Mouse (Mus musculus): ENCODE data around the gene Cacna1s.

The Cacna1s gene

DNA sequence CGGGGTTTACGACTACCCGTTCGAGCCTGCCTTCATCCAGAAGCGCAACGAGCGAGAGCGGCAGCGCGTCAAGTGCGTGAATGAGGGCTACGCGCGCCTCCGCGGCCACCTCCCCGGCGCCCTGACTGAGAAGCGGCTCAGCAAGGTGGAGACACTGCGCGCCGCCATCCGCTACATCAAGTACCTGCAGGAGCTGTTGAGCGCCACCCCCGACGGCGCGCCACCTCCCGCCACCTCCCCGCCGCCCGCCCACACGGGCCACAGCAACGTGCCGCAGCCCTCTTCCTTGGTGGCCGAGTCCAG is 1.6 kb upstream of the Cacna1s start:
- DNase-seq (ENCODE audit: low read depth, low spot score) = no peak

DNA sequence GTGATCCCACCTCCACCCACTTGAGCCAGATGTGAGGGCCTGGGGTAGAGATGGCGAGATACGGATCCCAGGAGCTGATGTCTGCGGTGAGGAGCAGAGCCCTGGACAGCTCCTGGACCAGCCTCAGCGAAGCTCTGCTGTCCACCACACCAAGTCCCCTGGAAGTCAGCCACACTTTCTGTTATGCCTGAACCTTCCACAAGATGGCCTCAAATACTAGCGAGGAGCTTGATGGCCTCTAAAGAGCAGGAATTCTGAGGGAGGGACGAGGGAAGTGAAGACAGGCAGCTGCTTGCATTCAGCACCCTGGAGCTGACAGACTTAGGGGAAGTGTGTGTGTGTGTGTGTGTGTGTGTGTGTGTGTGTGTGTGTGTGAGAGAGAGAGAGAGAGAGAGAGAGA is 1.1 kb upstream of the Cacna1s start:
- DNase-seq (ENCODE audit: low read depth, low spot score) = peak; percentile 86

DNA sequence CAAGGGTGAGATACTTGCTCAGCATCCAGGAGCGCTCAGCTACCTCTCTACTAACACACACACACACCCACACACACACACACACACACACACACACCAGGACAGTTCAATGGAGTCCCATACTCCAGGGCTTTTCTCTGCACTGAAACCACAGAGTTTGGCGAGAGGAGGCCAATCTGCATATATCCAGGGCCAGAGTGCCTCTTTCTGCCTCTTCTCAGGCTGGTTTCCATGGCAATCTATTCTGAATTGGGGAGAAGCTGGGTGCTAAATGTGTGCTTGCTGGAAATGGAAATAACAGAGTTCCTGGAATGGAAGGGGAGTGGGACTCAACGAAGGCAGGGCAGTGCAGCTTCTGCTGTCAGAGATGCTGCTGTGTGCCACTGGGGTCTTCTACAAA is 3.2 kb downstream of the Cacna1s start:
- DNase-seq (ENCODE audit: low read depth, low spot score) = no peak

DNA sequence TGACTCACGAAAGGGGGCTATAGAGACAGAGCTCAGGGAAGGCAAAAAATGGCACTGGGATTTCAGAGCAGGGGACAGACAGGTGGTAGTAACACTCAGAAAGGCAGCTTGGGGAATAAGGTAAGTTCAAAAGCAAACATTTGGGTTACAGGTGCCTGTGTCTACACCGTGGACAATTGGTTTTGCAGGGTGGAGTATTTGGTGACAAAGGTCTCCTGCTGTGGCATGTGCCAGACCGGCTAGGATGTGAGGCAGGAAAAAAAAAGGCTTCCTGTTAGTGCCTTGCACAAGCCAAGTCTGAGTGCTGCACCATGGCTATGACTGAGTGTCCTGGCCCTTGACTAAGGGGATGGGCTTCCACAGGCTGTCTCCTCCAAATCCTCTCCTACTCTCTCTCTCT is 6.0 kb downstream of the Cacna1s start:
- DNase-seq (ENCODE audit: low read depth, low spot score) = no peak

DNA sequence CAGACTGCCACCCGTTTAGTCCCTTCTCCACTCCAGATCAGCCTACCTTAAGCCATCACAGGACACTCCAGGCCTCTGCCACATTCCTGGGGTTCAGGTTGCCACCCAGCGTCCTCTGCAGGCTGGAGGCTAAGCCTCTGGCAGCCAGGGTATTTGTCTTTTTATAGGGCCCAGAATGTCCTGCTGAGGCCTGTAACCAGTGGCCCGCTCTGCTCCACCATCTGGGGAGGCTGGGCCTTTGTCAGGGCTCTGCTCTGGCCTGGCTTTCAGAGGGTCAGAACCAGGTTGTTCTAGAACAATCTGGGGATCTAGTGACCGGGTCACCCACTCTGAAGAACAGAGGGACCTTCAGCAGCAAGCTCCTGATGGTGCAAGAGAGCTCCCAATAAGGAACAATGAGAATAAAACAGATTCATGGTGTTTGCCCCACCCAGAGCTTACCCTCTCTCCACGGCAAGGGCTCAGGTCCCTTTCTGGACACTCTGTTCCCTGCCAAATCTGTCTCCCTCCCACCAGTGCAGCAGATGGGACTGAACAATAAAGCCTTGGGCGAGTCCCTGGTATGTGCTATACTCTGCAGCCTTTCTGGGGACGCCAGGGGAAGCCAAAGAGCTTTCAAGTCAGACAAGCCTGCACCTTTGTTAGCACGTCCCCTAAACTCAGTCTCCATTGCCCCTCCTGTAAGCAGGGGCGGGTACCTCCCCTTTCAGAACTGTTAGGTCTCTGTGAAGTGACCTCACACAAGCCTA is 8.7 kb downstream of the Cacna1s start:
- DNase-seq (ENCODE audit: low read depth, low spot score) = peak; percentile 82

DNA sequence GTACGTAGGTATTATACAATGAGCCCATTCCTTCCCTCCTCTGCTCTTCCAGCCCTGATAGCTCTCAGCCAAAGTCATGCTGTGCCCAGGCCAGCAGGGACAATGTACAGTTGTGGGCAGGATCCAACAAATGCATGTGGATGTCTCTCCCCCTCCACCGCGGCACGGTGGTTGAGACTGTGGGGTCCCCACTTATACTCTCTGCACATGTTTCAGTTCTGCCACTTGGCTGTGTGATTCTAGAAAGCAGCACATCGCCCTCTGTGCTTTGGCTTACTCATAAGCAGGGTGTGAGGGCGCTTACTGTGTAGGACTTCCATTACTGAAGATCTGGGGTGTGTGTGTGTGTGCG is 9.2 kb downstream of the Cacna1s start:
- no peak for DNase-seq (ENCODE audit: low read depth, low spot score)

DNA sequence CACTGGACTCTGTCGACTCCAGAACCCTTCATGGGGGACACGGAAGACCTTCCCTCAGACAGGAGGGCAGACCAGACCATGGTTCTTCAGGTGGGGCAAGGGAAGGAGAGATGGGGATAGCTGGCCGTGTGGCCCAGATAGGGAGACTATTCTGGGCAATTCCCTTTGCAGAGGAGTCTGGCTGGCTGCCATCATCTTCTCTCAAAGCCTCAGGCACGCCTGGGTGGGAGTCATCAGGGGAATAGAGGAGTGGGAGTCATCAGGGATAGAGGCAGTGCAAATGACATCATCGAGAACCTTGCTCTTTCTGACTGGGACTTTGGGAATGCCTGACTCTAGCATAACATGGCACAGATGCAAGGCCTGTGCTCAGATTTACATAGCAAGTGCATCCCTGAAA is 11.4 kb downstream of the Cacna1s start:
- no peak for DNase-seq (ENCODE audit: low read depth, low spot score)

DNA sequence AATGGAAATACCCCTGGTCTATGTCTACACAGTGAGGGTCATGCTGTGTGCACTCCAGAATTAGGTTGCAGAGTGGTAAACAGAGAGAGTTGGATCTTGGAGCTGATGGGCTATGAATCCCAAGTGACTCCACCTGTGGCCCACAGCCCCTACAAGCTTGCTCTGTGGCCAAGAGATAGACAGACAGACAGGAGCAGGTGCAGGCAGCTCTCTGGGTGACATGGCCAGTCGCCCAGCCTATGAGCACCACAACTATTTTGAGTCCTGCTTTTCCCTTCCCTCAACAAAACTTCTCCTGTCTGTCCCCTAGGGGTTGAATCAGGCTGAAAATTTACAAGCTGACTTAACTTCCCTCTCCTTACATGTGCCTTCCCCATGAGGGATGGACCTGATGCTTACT is 14.1 kb downstream of the Cacna1s start:
- DNase-seq (ENCODE audit: low read depth, low spot score) = peak; percentile 93

DNA sequence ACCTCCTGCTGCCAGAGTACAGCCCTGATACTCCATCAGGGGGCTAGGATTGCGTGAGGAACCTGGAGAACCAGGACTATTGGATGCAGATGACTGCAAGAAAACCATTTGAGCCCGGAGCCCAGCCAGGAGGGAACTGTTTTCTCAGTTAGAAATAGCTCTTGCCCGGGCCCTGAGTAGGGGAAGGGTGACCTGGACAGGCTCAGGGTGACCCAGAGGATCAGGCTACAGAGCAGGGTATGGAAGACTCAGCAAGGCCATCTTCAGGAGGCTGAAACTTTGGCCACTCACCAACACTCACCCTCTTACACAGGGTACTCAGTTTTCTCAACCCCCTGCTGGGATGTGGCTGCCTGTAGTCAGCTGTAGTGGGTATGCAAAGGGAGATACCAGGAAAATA is 15.0 kb downstream of the Cacna1s start:
- peak; percentile 82 for DNase-seq (ENCODE audit: low read depth, low spot score)

DNA sequence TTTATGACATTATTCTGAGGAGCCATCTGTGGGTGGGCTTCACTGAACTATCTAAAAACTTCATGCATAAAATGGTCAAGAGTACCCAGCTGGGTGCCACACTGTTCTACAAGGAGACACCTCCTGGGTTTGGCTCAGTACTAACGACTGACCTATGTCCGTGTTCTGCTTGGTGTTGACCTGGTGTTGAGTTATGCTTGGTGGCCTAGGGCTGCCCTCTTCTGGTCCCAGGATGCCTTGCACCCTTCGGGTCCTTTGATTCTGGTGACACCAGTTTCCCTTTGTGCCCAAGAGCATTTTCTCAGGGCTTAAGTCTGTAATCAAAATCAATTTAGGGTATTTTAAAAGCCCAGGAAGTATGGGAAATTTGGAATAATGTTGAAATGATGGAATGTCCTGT is 23.5 kb downstream of the Cacna1s start:
- peak; percentile 69 for DNase-seq (ENCODE audit: low read depth, low spot score)

DNA sequence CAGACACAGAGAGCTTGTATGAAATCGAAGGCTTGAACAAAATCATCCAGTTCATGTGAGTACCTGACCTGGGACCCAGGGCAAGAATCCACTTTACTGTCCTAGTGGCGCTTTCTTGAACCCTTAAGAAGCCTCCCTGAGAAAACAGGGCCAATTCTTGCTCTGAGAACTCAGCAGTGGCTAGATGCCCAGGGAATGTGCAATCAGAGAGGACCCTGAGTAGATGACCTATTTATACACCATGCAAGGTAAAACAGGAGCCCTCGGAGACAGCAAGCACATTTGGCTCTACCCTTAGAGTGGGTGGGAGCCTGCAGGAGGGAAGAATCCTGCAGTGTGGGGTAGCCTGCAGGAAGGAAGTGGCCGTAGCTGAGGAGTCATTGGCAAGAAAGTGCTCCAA is 25.1 kb downstream of the Cacna1s start:
- DNase-seq (ENCODE audit: low read depth, low spot score) = peak; percentile 63

DNA sequence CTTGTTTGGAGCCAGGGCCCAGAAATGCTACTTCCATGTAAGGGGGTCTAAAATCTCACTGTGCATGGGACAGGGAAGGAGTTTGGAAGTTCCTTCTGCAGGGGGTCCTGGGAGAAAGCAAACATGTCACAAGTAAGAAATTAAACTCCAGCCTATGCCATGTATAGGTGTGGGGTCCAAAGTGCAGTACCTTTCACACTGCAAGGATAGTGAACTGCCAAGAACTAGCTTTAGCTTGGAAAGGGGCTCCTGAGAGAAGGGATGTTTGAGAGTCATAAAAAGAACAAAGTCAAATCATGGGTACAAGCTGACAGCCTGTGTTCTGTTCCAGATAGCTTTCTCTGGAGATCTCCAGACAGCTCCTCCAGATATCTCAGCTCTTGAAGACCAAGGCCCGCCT is 28.6 kb downstream of the Cacna1s start:
- no peak for DNase-seq (ENCODE audit: low read depth, low spot score)

DNA sequence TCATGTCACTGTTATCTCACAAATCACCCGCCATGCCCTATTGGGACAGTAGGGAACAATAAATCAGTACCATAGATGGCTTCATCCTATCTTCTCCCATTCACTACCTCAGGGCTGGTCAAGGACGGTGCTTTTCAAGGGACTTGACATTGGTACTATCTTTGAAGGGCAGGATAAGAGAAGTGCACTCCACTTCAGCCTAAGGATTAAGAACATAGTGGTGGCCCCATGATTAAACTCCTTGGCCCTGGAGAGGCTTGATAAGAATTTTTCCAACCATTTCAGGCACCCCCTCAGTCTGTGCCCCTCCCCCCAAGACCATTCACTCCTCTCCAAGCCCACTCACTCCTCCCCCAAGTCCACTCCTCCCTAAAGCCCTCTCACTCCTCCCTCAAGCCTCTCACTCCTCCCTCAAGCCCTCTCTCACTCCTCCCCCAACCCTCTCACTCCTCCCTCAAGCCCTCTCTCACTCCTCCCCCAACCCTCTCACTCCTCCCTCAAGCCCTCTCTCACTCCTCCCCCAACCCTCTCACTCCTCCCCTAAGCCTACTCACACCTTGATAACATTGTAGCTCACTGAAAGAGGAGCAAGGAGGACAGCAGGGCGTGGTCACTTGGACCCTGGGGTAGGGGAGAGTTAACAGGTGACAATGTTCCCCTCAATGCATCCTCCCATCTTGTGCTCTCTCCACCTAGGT is 33.6 kb downstream of the Cacna1s start:
- no peak for DNase-seq (ENCODE audit: low read depth, low spot score)

DNA sequence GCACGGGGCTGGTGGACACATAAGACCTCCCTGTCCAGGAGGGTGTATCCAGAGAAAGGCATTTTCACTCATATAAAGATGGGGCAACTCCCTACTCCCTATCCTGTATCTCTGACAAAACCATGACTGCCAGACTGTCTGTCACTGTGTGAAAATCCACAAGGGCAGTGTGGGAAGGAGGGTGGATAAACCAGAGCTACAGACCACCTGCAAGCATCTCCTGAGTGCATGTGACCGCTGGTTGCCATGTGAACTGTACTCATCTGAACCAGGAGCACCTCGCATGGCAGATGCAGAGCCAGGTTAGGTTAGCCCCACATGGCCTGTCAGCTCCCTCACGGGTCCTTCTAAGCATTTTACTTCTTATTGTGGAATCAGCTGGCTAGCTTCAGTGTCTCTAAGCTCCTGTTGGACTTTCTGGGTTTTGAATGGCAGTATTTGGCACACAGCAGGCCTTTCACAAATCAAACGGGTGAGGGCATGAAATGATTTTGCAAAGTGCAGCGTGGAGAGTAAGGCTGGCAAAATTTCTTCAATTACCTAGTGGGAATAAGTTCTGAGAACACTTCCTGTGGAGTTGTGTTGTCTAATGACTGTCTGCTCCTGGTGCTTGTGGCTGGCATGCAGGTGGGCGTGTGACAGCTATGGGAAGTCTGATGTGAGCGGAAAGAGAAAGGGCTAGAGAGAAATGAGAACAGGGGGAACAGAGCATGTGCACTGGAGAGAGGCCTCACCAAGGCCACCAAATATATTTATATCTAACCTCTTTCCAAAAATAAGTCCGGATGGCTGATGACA is 37.0 kb downstream of the Cacna1s start:
- peak; percentile 29 for DNase-seq (ENCODE audit: low read depth, low spot score)

DNA sequence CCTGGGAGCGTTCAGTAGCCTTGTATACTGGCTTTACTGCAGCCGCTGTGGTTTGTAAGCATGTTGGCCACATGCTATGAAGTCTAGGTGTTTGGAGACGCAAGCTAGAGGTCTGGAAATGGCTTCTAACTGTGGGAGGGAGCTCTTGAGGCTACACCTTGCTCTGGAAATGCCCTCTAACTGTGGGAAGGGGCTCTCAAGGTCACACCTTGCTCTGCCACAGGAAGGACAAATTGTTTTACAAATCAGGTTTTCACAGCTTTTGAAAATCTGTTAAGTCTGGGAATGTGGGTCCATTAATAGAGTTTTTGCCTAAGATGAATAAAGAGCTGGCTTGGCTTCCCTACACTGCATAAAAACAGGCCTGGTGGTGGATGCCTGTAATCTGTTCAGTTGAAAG is 41.2 kb downstream of the Cacna1s start:
- DNase-seq (ENCODE audit: low read depth, low spot score) = no peak

DNA sequence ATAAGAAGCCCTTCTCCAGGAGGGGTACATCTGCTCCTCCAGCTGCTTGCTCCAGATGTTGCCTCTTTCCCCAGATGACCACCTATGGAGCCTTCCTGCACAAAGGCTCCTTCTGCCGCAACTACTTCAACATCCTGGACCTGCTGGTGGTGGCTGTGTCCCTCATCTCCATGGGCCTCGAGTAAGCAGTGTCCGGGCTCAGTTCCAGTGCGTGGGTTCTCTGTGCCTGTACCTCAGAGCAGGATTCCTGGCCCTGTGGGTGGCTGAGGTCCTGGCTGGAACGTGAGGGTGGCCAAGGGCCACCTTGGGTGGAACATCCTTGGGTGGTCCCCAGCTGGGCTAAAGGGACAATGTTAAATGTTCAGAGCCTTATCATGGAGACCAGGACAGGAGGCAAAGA is 42.3 kb downstream of the Cacna1s start:
- no peak for DNase-seq (ENCODE audit: low read depth, low spot score)

DNA sequence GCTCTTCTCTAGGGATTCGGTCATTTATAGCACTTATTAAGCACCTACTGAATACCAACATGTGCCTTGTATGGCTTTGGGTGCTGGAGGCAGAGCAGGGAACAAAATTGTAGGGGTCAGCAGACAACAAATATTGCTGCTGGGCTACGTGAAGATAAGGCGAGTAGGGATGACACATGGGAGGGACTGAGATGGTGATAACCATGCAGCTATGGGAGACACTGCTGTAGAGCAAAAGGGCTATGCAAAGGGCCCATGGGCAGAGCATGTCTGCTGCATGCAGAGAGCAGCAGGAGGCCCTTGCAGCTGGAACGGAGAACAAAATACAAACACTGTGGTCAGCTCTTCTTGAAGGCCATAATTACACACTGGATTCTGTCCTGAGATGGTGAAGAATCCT is 49.5 kb downstream of the Cacna1s start:
- DNase-seq (ENCODE audit: low read depth, low spot score) = no peak

DNA sequence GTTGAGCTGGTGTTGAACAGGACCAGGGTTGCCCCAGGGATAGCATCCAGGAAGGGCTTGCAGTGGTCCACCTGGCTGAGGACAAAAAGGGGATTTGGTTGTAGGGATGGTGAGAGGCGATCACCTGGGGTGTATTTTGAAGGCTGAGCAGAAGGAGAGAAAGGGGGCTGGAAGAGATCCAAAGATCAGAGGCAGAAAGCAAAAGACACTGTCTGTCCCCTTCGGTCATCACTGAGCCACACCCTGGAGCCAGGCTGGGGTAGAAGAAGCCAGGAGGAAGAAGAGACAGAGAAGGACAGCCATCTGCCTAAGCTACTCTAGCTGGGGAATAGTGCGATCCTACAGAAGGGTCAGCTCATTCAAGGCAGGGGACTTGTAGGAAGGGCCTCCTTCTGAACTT is 50.0 kb downstream of the Cacna1s start:
- DNase-seq (ENCODE audit: low read depth, low spot score) = no peak

DNA sequence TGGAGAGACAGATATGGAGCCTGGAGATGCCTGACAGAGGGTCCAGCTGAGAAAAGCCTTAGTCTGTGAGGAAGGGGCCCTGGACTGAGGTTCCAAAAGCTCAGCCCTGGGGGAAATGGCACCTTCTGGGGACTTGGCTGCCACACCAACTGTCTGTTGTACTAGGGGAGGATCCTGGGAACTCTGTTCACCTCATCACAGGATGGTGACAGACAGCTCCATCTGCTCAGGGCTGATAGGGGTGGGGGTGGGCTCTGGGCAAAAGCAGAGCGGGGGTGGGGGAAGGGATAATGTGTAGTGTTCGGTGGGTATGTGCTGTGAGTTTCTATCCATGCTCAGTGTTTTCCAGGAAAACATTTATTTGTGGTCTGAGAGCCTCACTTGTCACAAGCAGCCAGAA is 50.4 kb downstream of the Cacna1s start:
- no peak for DNase-seq (ENCODE audit: low read depth, low spot score)

DNA sequence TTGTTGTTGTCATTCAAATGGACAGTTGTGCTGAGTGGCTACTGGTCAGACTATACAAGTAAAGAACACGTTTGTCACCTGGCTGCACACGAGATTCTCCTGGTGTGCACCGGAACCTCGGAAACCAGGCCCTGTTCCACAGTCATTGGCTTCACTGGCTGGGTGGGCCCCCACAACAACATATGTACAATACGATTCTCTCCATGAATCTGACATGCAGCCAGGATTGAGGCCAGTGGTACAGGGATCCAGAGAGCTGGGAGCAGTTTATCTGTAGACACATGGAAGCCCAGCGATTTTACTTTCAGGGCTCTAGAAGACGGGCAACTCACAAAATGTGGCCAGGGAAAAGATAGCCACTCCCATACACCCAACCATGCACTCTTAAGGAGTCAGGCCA is 51.1 kb downstream of the Cacna1s start:
- DNase-seq (ENCODE audit: low read depth, low spot score) = no peak

DNA sequence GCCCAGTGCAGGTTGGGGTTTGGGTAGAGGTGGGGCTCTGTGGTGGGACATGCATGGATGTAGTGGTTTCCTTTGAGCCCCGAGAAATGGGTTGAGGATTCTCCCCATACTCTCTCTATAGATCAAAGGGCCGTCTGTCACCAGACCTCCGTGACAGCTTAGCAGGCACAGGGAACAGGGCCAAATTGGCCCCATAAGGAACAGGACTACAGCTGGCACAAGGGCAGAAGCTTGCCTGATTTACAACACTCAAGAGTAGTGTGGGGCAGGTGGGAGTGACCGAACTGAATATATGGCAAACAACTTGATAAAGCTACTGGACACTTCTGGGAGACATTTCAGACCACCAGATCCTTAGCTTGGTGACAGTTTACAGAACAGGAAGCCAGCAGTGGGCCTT is 52.2 kb downstream of the Cacna1s start:
- peak; percentile 46 for DNase-seq (ENCODE audit: low read depth, low spot score)

DNA sequence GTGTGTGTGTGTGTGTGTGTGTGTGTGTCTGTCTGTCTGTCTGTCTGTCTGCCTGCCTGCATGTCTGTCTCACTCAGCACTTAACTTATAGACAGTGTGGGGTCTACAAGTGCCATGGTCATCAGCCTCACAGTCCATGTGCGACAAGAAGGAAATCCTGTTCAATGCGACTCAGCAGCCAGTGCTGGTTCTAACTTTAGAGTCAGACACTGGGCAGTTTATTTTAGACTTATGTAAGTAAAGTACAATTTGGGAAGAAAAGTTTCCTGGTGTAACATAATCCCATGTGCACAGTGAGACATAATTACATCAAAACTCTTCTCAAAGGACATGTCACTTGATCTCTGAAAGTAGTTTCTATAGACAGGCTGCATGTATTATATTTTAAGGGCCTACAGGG is 56.9 kb downstream of the Cacna1s start:
- no peak for DNase-seq (ENCODE audit: low read depth, low spot score)

DNA sequence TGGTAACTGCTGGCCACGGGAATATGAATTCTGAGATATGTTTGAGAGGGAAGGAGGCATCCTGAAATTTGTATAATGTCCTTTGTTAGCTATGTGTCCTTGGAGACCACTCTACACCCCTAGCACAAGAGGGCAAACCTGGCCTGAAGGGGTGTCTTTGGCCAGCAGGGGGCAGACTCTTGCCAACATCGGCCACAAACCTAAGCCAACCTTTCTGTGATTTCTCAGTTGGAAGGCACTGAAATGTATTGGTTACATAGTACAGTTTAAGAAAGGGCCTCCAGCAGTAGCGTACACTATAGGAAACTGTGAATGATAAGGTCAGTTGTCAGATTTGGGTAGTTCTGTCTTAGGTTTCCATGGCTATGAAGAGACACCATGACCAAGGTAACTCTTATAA is 63.6 kb downstream of the Cacna1s start:
- no peak for DNase-seq (ENCODE audit: low read depth, low spot score)
